Comparison of ENCODE assay signal across 9 mouse cellular contexts in genomic region chr5:121009406-121009805, GRCm38 (mm10). TPM values are rescaled to one million over a fixed set of nuclear protein-coding genes. Genes with fewer than 3 reads are reported as not detected.
DNase-seq lines count a peak whose midpoint lies in the region; ATAC-seq and TF ChIP-seq lines count a peak whose summit lies in the region.
"Had no signal": no experiment of that assay in that cellular context is flagged by ENCODE, and none has a peak within 500 bp of the region (broad histone marks: within the 10 kb centered on the region; RNA-seq: fewer than 3 reads in every experiment).

No protein-coding gene starts in this region.

- no peak for TF ChIP-seq RAD21 in CH12.LX (IDR thresholded peaks at IDR 0.05; ENCODE audit: low read depth, low read length)

- dilution Hi-C loops in CH12.LX (cut with MboI; ENCODE audit: extremely low pct_ligation_motif_present, extremely low pct_unique_long_range_greater_than_20kb, low sequenced_read_pairs), result no loop called here

- no peak for TF ChIP-seq POLR2A in CH12.LX (IDR thresholded peaks at IDR 0.05; ENCODE audit: low read depth, low read length)

- TF ChIP-seq CTCF in CH12.LX (conservative IDR thresholded peaks at IDR 0.05 in 1 of 2, IDR thresholded peaks at IDR 0.05 in 1 of 2; ENCODE audit: low read depth in 2 of 2, low read length in 2 of 2) (no peak), Patski (IDR thresholded peaks at IDR 0.05) (no peak)

- in situ Hi-C loops in CH12.LX (cut with MboI; ENCODE audit: low pct_ligation_motif_present, low pct_unique_long_range_greater_than_20kb, low sequenced_read_pairs), result no loop called here
- in situ Hi-C loops in Patski (cut with MboI; ENCODE audit: low pct_unique_long_range_greater_than_20kb), result no loop called here

- ATAC-seq in Patski, result peak; percentile 36
- peak; percentile 66 for ATAC-seq in megakaryocyte, adult 5-6 weeks (ENCODE audit: poor library complexity, severe bottlenecking)

- H3K4me2 ChIP-seq in CH12.LX (ENCODE audit: insufficient read depth, low read depth, poor library complexity, severe bottlenecking), result peak overlapping the region; percentile 23

- POLR2A ChIA-PET in Patski (lab: Charles Lee), result no interaction called here

- peaks cover 17 to 38% of the 10 kb centered on the region in 2 experiments for H3K4me1 ChIP-seq in CH12.LX (ENCODE audit: control insufficient read depth in 1 of 2, insufficient read depth in 2 of 2)

- H3K9ac ChIP-seq in CH12.LX (ENCODE audit: insufficient read depth, low read depth), result no peak overlapping the region

- TF ChIP-seq EP300 in CH12.LX (IDR thresholded peaks at IDR 0.05; ENCODE audit: low read length), result no peak

- H3K27me3 ChIP-seq in CH12.LX (replicated peaks) (peaks cover 65% of the 10 kb centered on the region), Patski (peaks cover 33% of the 10 kb centered on the region)

- CTCF ChIA-PET in Patski (lab: Charles Lee), result no interaction called here

- H3K79me2 ChIP-seq in CH12.LX (replicated peaks; ENCODE audit: control insufficient read depth, extremely low read depth, insufficient read depth, poor library complexity, severe bottlenecking), result no peaks in the 10 kb centered on the region

- peaks cover 4% of the 10 kb centered on the region for H3K9me3 ChIP-seq in CH12.LX (replicated peaks; ENCODE audit: low read length)

- peak overlapping the region in 1 of 3 experiments; percentile 14 for H3K4me3 ChIP-seq in CH12.LX (replicated peaks in 1 of 3; ENCODE audit: low read depth in 2 of 3, low read length in 2 of 3, poor library complexity in 1 of 3)

- no peaks in the 10 kb centered on the region for H3K36me3 ChIP-seq in CH12.LX (replicated peaks in 1 of 2; ENCODE audit: control insufficient read depth in 1 of 2, insufficient read depth in 1 of 2, low read length in 1 of 2)

- DNase-seq in CH12.LX (ENCODE audit: extremely low read depth) (peak; percentile 79), Patski (ENCODE audit: low read depth, low spot score) (no peak), MN1 (ENCODE audit: low spot score) (no peak)
- peak; percentile 77 to 78 for DNase-seq in cerebellum, postnatal 36 days
- peak; percentile 39 to 59 for DNase-seq in gastrocnemius, postnatal 4 days (ENCODE audit: low spot score in 2 of 2)
- peak; percentile 74 to 78 for DNase-seq in layer of hippocampus, postnatal 10 days (ENCODE audit: low spot score in 2 of 2)
- peak; percentile 88 for DNase-seq in retina, postnatal 1 day

- no peak overlapping the region for H3K27ac ChIP-seq in CH12.LX (ENCODE audit: insufficient read depth, low read depth)

TF ChIP-seq in CH12.LX, 34 proteins besides CTCF, POLR2A, EP300 and RAD21:
- no peak for TF ChIP-seq RCOR1 (conservative IDR thresholded peaks at IDR 0.05; ENCODE audit: low read depth, low read length)
- no peak for TF ChIP-seq CHD1 (IDR thresholded peaks at IDR 0.05; ENCODE audit: low read depth, low read length)
- TF ChIP-seq USF1 (IDR thresholded peaks at IDR 0.05; ENCODE audit: low read depth, low read length), result no peak
- peak; percentile 39 for TF ChIP-seq ETS1 (conservative IDR thresholded peaks at IDR 0.05; ENCODE audit: low read depth, low read length)
- TF ChIP-seq GABPA (IDR thresholded peaks at IDR 0.05; ENCODE audit: insufficient replicate concordance, low read depth, low read length), result no peak
- TF ChIP-seq E2F4 (IDR thresholded peaks at IDR 0.05; ENCODE audit: insufficient replicate concordance, low read depth, low read length), result no peak
- no peak; the same call in 1 of the 2 replicates for TF ChIP-seq MYC (IDR thresholded peaks at IDR 0.05; ENCODE audit: low read depth, low read length)
- no peak for TF ChIP-seq HCFC1 (IDR thresholded peaks at IDR 0.05; ENCODE audit: low read depth, low read length)
- no peak for TF ChIP-seq USF2 (conservative IDR thresholded peaks at IDR 0.05; ENCODE audit: low read depth, low read length)
- TF ChIP-seq IRF4 (IDR thresholded peaks at IDR 0.05; ENCODE audit: low read depth, low read length), result no peak; the same call in 1 of the 2 replicates
- TF ChIP-seq MXI1 (IDR thresholded peaks at IDR 0.05; ENCODE audit: low read depth, low read length), result peak; percentile 88
- TF ChIP-seq TCF12 (IDR thresholded peaks at IDR 0.05; ENCODE audit: low read depth, low read length), result no peak
- TF ChIP-seq MAX (IDR thresholded peaks at IDR 0.05; ENCODE audit: low read length), result no peak
- no peak for TF ChIP-seq TBP (conservative IDR thresholded peaks at IDR 0.05; ENCODE audit: low read depth, low read length)
- no peak for TF ChIP-seq POLR2AphosphoS2 (IDR thresholded peaks at IDR 0.05; ENCODE audit: low read depth, low read length)
- no peak for TF ChIP-seq ZMIZ1 (IDR thresholded peaks at IDR 0.05; ENCODE audit: low read depth, low read length)
- 0 out of 2 replicates have a peak, but pooled peaks have one; percentile 9 for TF ChIP-seq NRF1 (IDR thresholded peaks at IDR 0.05; ENCODE audit: low read depth, low read length)
- no peak for TF ChIP-seq ZKSCAN1 (IDR thresholded peaks at IDR 0.05; ENCODE audit: borderline replicate concordance, low read depth, low read length)
- TF ChIP-seq KAT2A (IDR thresholded peaks at IDR 0.05; ENCODE audit: insufficient replicate concordance, low read length), result 0 out of 2 replicates have a peak, but pooled peaks have one; percentile 35
- no peak for TF ChIP-seq JUND (conservative IDR thresholded peaks at IDR 0.05; ENCODE audit: low read depth, low read length)
- TF ChIP-seq JUN (IDR thresholded peaks at IDR 0.05; ENCODE audit: insufficient read depth, low read depth, low read length), result no peak
- no peak for TF ChIP-seq ZC3H11A (IDR thresholded peaks at IDR 0.05; ENCODE audit: low read depth, low read length)
- no peak for TF ChIP-seq PAX5 (IDR thresholded peaks at IDR 0.05; ENCODE audit: low read length)
- TF ChIP-seq ZNF384 (IDR thresholded peaks at IDR 0.05; ENCODE audit: low read depth, low read length), result no peak
- TF ChIP-seq BHLHE40 (IDR thresholded peaks at IDR 0.05; ENCODE audit: low read depth, low read length), result no peak
- no peak for TF ChIP-seq CHD2 (IDR thresholded peaks at IDR 0.05; ENCODE audit: low read length)
- 0 out of 2 replicates have a peak, but pooled peaks have one; percentile 12 for TF ChIP-seq MEF2A (IDR thresholded peaks at IDR 0.05; ENCODE audit: borderline replicate concordance, low read depth, low read length)
- TF ChIP-seq MAFK (IDR thresholded peaks at IDR 0.05; ENCODE audit: insufficient replicate concordance, low read length), result no peak
- TF ChIP-seq ELF1 (IDR thresholded peaks at IDR 0.05; ENCODE audit: low read depth, low read length), result 0 out of 2 replicates have a peak, but pooled peaks have one; percentile 25
- 0 out of 2 replicates have a peak, but pooled peaks have one; percentile 54 for TF ChIP-seq MAZ (IDR thresholded peaks at IDR 0.05; ENCODE audit: low read depth, low read length)
- no peak for TF ChIP-seq SMC3 (IDR thresholded peaks at IDR 0.05; ENCODE audit: low read depth, low read length)
- TF ChIP-seq UBTF (IDR thresholded peaks at IDR 0.05; ENCODE audit: low read depth, low read length), result no peak
- peak; percentile 93 for TF ChIP-seq SIN3A (IDR thresholded peaks at IDR 0.05; ENCODE audit: low read length)
- 0 out of 2 replicates have a peak, but pooled peaks have one; percentile 4 for TF ChIP-seq NELFE (IDR thresholded peaks at IDR 0.05; ENCODE audit: low read depth, low read length)
TF ChIP-seq in CH12.LX: peak in this region for 9.

RNA-seq across cellular contexts. Expression of gene Rph3a, which starts 0.5 kb away (rescaled TPM):
- total RNA-seq in CH12.LX (2012; rRNA removed) (not detected in 2 replicates), CH12.LX (2014; rRNA removed) (not detected in 2 replicates)
- polyA plus RNA-seq in CH12.LX (2012; ENCODE audit: insufficient read length, low read depth) (not detected in 2 replicates), Patski (2021) (not detected)
- under 1 TPM in 1 of 2 experiments, not detected in 1; 0.27 TPM for total RNA-seq in gastrocnemius, postnatal 4 days (2021)
- total RNA-seq in layer of hippocampus, postnatal 10 days (2021), result 100 to 1,000 TPM; 139 to 148 TPM
- total RNA-seq in megakaryocyte, adult 5-6 weeks (2015), result 0.18 TPM in 1 of 2 replicates, not detected in the other
- not detected in 2 replicates for total RNA-seq in megakaryocyte, adult 5-6 weeks (2017)
- polyA plus RNA-seq: heart, embryonic 14.5 days had no signal

Comparison
In these comparisons a context has a peak if more than half of its experiments do, and no peak if none do; other contexts are left out.
1. DNase-seq: peak in CH12.LX (single experiment), cerebellum, postnatal 36 days (2 of 2), gastrocnemius, postnatal 4 days (2 of 2), layer of hippocampus, postnatal 10 days (2 of 2) and retina, postnatal 1 day (single experiment); none in Patski (single experiment) and MN1 (single experiment).
2. RNA of gene Rph3a, which starts 0.5 kb away (total RNA-seq): 139 to 148 TPM in layer of hippocampus, postnatal 10 days; 0.27 TPM in gastrocnemius, postnatal 4 days, 0.18 TPM in megakaryocyte, adult 5-6 weeks and not detected in CH12.LX; every median in the first group is over 100 times any median in the second.